In genomic region chr4:129928949-129929348, GRCm38 (mm10) we compare ENCODE assay signal across 9 mouse cellular contexts. TPM values are rescaled to one million over a fixed set of nuclear protein-coding genes. Genes with fewer than 3 reads are reported as not detected.
DNase-seq lines count a peak whose midpoint lies in the region; ATAC-seq and TF ChIP-seq lines count a peak whose summit lies in the region.
"Had no signal": no experiment of that assay in that cellular context is flagged by ENCODE, and none has a peak within 500 bp of the region (broad histone marks: within the 10 kb centered on the region; RNA-seq: fewer than 3 reads in every experiment).

Gene Spocd1 (plus strand): TSS chr4:129929249.

- H3K27me3 ChIP-seq in heart, embryonic 10.5 days (ENCODE audit: insufficient read depth, poor library complexity, severe bottlenecking) = no peaks in the 10 kb centered on the region
- H3K27me3 ChIP-seq in forebrain, postnatal 0 days (ENCODE audit: insufficient read depth, low read length) = no peaks in the 10 kb centered on the region
- H3K27me3 ChIP-seq in liver, embryonic 16.5 days (ENCODE audit: control insufficient read depth, insufficient read depth, low read depth, low read length) = no peaks in the 10 kb centered on the region

- peak within 1 kb of the TSS; percentile 73 for H3K27ac ChIP-seq in heart, embryonic 10.5 days
- H3K27ac ChIP-seq in forebrain, postnatal 0 days (ENCODE audit: low read depth, low read length) = no peak within 1 kb of the TSS
- no peak within 1 kb of the TSS for H3K27ac ChIP-seq in liver, embryonic 16.5 days (ENCODE audit: low read length)

- 18% methylated on average over 4 of the region's 4 CpGs for WGBS in heart, embryonic 10.5 days
- 53% methylated on average over 4 of the region's 4 CpGs for WGBS in forebrain, postnatal 0 days
- 43% methylated on average over 4 of the region's 4 CpGs for WGBS in liver, embryonic 16.5 days (ENCODE audit: insufficient replicate concordance)

- DNase-seq in heart, embryonic 10.5 days (ENCODE audit: low spot score) = no peak
- DNase-seq in heart, postnatal 36 days = no peak
- peak; percentile 8 for DNase-seq in 3T3-L1 (ENCODE audit: low read depth, low spot score)
- no peak for DNase-seq in forebrain, postnatal 0 days
- DNase-seq in adrenal gland, postnatal 4 days (ENCODE audit: low spot score in 2 of 2) = no peak
- DNase-seq in B cell, adult 2 months = no peak
- DNase-seq in urinary bladder, postnatal 4 days (ENCODE audit: low spot score in 2 of 2) = no peak

- peak within 1 kb of the TSS; percentile 45 for H3K4me3 ChIP-seq in heart, embryonic 10.5 days
- no peak within 1 kb of the TSS for H3K4me3 ChIP-seq in forebrain, postnatal 0 days (ENCODE audit: low read depth, low read length)
- peak within 1 kb of the TSS; percentile 16; the same call in 1 of the 2 replicates for H3K4me3 ChIP-seq in liver, embryonic 16.5 days (ENCODE audit: low read depth, low read length)
- H3K4me3 ChIP-seq: erythroblast, embryonic 14.5 days had no signal

- H3K36me3 ChIP-seq in heart, embryonic 10.5 days = no peaks in the 10 kb centered on the region
- H3K36me3 ChIP-seq in forebrain, postnatal 0 days (ENCODE audit: insufficient read depth) = no peaks in the 10 kb centered on the region
- H3K36me3 ChIP-seq in liver, embryonic 16.5 days (ENCODE audit: control insufficient read depth, insufficient read depth) = no peaks in the 10 kb centered on the region

- H3K4me1 ChIP-seq in heart, embryonic 10.5 days = peaks cover 42% of the 10 kb centered on the region
- no peaks in the 10 kb centered on the region for H3K4me1 ChIP-seq in forebrain, postnatal 0 days (ENCODE audit: insufficient read depth)
- H3K4me1 ChIP-seq in liver, embryonic 16.5 days (ENCODE audit: control insufficient read depth, low read depth, low read length) = peaks cover 5% of the 10 kb centered on the region

- ATAC-seq in forebrain, postnatal 0 days = no peak
- no peak for ATAC-seq in liver, embryonic 16.5 days (ENCODE audit: low read depth)

- no peak for TF ChIP-seq CTCF in forebrain, postnatal 0 days (IDR thresholded peaks at IDR 0.05; ENCODE audit: low read depth)

- intact Hi-C loops in heart, postnatal 36 days (cut with DNase I) = loop anchor here (1.0 to 5.0 kb wide), 4 partner anchors 52 to 228 kb away; no protein-coding TSS in a partner anchor

- H3K9me3 ChIP-seq in heart, embryonic 10.5 days = peaks cover 4% of the 10 kb centered on the region; the same call in 1 of the 2 replicates
- no peaks in the 10 kb centered on the region for H3K9me3 ChIP-seq in forebrain, postnatal 0 days (ENCODE audit: low read length)
- H3K9me3 ChIP-seq in liver, embryonic 16.5 days (replicated peaks; ENCODE audit: control insufficient read depth, low read length) = no peaks in the 10 kb centered on the region

- peak within 1 kb of the TSS; percentile 30; the same call in 1 of the 2 replicates for H3K4me2 ChIP-seq in forebrain, postnatal 0 days (ENCODE audit: low read depth)
- peak within 1 kb of the TSS; percentile 52 for H3K4me2 ChIP-seq in liver, embryonic 16.5 days (ENCODE audit: low read depth, low read length)

- no peak within 1 kb of the TSS for H3K9ac ChIP-seq in forebrain, postnatal 0 days
- no peak within 1 kb of the TSS for H3K9ac ChIP-seq in liver, embryonic 16.5 days (ENCODE audit: low read depth, low read length)

RNA-seq across cellular contexts. Expression of gene Spocd1, which starts in this region (rescaled TPM):
- 0.46 and 0.59 TPM in 2 replicates for polyA plus RNA-seq in heart, embryonic 10.5 days (2016; fragmentation: Nextera tagmentation; extraction: Ambion mirVana)
- not detected for total RNA-seq in heart, postnatal 36 days (2021)
- not detected in 2 replicates for total RNA-seq in forebrain, postnatal 0 days (2014; rRNA removed)
- 0.05 TPM in 1 of 2 replicates, not detected in the other for polyA plus RNA-seq in forebrain, postnatal 0 days (2015; fragmentation: Nextera tagmentation; extraction: Ambion mirVana)
- not detected in 2 replicates for polyA plus RNA-seq in liver, embryonic 16.5 days (2015; fragmentation: Nextera tagmentation; extraction: Ambion mirVana)
- under 1 TPM; 0.62 to 0.64 TPM for total RNA-seq in adrenal gland, postnatal 4 days (2021)
- polyA plus RNA-seq: erythroblast, embryonic 14.5 days had no signal
